Mouse (Mus musculus): ENCODE measurements around the gene Chkb. TPM values are rescaled to one million over a fixed set of nuclear protein-coding genes. Genes with fewer than 3 reads are reported as not detected.

Gene Chkb
- polyA plus RNA-seq, 2 experiments, result 46.9 to 72.6 TPM

DNA sequence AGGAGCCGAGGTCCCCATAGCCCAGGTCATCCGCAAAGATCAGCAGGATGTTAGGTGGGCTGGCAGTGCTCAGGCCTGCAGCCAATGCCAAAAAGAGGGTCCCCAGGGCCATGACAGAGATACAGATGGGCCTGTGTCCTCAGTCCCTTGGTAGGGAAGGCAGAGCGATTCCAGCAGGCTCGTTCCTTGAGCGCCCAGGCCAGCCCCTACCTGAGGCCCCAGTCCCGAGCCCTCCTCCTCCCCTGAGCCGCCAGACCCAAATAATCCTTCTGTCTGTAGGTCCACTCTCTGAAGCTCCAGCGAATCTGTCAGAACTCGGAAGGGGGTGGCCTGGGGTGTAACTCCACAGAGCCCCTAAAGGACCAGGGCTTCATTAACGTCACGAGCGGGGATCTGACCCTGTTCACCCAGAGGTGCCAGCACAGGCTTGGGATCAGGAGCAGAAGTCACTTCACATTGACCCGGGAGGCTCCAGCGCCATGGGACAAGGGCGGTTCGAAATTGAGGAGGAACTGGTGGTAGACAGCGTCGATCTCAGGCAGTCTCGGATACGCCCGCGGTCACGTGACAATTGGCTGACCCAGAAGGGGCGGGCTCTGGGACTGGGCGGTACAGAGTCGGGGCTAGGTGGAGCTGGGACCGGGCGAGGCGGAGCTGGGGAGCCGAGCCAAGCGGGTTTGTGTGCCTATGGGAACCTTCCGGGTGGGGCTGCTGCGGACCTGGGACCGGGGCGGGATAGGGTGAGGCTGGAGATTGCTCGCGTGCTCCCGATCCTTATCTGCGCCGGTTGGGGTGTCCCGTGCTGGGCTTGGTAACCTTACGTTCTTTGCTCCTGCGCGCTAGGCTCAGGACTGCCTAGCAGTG lies 46.1 kb upstream of the Chkb start:
- whole genome bisulfite sequencing, result 11% methylated on average over 35 of the region's 44 CpGs
- Histone ChIP-seq H3K27me3 (ENCODE audit: control insufficient read depth, insufficient read depth, low read length) (no peaks in the 10 kb centered on the region), H3K4me2 (replicated peaks; ENCODE audit: low read depth, low read length, severe bottlenecking) (peak overlapping the region; percentile 93), H3K9me3 (ENCODE audit: control insufficient read depth, low read length) (no peaks in the 10 kb centered on the region), H3K36me3 (ENCODE audit: control insufficient read depth, insufficient read depth, low read length) (no peaks in the 10 kb centered on the region), H3K27ac (replicated peaks; ENCODE audit: low read depth, low read length) (peak overlapping the region; percentile 1; the same call in 1 of the 2 replicates), H3K9ac (ENCODE audit: low read depth, low read length, severe bottlenecking) (peak overlapping the region; percentile 64), H3K4me3 (replicated peaks; ENCODE audit: low read length) (peak overlapping the region; percentile 46), H3K4me1 (ENCODE audit: control insufficient read depth, insufficient read depth, low read length) (peaks cover 7% of the 10 kb centered on the region; the same call in 1 of the 2 replicates)
- DNase-seq (ENCODE audit: low spot score) (peak; percentile 93), ATAC-seq (ENCODE audit: low FRiP score, low read depth) (peak; percentile 98)
- TF ChIP-seq POLR2A (IDR thresholded peaks at IDR 0.05; ENCODE audit: borderline replicate concordance, extremely low read depth, insufficient read depth, insufficient read length), result peak; percentile 49; the same call in 1 of the 2 replicates

DNA sequence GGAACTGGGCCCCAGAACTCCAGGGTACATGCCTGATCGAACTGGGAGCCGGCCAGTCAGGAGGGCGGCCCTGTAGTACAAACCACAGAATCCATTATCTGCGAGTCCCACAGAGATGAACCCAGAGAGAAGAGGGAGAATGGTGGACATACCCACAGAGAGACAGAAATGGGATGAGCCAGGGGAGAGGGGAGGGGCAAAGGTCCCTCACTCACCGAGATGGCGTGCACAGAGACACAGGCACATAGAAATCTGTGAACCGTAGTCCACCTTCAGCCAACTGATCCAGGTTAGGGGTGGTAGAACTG lies 45.5 kb upstream of the Chkb start:
- peak overlapping the region; percentile 46 for H3K4me3 ChIP-seq (replicated peaks; ENCODE audit: low read length)
- H3K9me3 ChIP-seq (ENCODE audit: control insufficient read depth, low read length), result no peaks in the 10 kb centered on the region
- peak overlapping the region; percentile 64; the same call in 1 of the 2 replicates for H3K9ac ChIP-seq (ENCODE audit: low read depth, low read length, severe bottlenecking)
- H3K27ac ChIP-seq (replicated peaks; ENCODE audit: low read depth, low read length), result no peak overlapping the region
- DNase-seq (ENCODE audit: low spot score) (no peak), ATAC-seq (ENCODE audit: low FRiP score, low read depth) (no peak)
- H3K36me3 ChIP-seq (ENCODE audit: control insufficient read depth, insufficient read depth, low read length), result no peaks in the 10 kb centered on the region
- peak overlapping the region; percentile 93 for H3K4me2 ChIP-seq (replicated peaks; ENCODE audit: low read depth, low read length, severe bottlenecking)
- peaks cover 7% of the 10 kb centered on the region; the same call in 1 of the 2 replicates for H3K4me1 ChIP-seq (ENCODE audit: control insufficient read depth, insufficient read depth, low read length)
- TF ChIP-seq POLR2A (IDR thresholded peaks at IDR 0.05; ENCODE audit: borderline replicate concordance, extremely low read depth, insufficient read depth, insufficient read length), result no peak
- WGBS, result 90% methylated on average over 7 of the region's 7 CpGs
- H3K27me3 ChIP-seq (ENCODE audit: control insufficient read depth, insufficient read depth, low read length), result no peaks in the 10 kb centered on the region

DNA sequence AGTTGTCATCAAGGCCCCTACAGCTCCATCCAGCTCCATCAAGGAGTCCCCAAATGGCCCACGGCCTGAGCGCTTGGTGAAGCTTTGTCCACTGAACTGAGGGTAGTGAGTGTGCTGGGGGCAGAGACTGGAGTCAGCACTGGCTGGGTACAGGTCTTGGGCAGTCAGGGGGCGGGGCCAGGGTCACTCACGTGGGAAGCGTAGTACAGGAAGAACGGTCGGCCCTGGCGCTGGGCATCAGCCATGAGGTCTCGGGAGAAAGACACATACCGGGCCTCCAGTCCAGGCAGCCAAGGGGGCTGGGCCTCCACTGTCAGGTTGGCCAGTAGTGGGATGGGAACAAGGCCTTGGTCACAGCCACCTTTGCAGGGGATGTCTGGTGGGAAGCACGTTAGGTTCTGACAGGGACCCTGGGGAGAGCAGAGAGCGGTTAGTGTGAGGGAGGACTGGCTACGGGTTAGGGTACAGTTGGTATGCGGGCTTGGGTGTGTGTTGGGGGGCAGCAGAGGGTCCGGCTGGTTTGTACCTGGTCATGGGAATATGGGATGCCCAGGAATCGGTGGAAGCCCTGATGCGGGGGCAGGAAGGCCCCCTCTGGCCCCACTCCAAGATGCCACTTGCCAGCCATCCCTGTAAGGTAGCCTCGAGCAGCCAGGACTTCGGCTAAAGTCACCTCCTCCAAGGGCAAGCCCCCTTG lies 45.0 kb upstream of the Chkb start:
- Histone ChIP-seq H3K9ac (ENCODE audit: low read depth, low read length, severe bottlenecking) (no peak overlapping the region), H3K4me2 (replicated peaks; ENCODE audit: low read depth, low read length, severe bottlenecking) (no peak overlapping the region), H3K4me3 (replicated peaks; ENCODE audit: low read length) (0 out of 2 replicates have a peak overlapping the region, but pooled peaks have one; percentile 46), H3K9me3 (ENCODE audit: control insufficient read depth, low read length) (no peaks in the 10 kb centered on the region), H3K36me3 (ENCODE audit: control insufficient read depth, insufficient read depth, low read length) (no peaks in the 10 kb centered on the region), H3K4me1 (ENCODE audit: control insufficient read depth, insufficient read depth, low read length) (peaks cover 7% of the 10 kb centered on the region; the same call in 1 of the 2 replicates), H3K27me3 (ENCODE audit: control insufficient read depth, insufficient read depth, low read length) (no peaks in the 10 kb centered on the region), H3K27ac (replicated peaks; ENCODE audit: low read depth, low read length) (no peak overlapping the region)
- DNase-seq (ENCODE audit: low spot score) (no peak), ATAC-seq (ENCODE audit: low FRiP score, low read depth) (no peak)
- 91% methylated on average over 19 of the region's 19 CpGs for WGBS
- no peak for TF ChIP-seq POLR2A (IDR thresholded peaks at IDR 0.05; ENCODE audit: borderline replicate concordance, extremely low read depth, insufficient read depth, insufficient read length)

DNA sequence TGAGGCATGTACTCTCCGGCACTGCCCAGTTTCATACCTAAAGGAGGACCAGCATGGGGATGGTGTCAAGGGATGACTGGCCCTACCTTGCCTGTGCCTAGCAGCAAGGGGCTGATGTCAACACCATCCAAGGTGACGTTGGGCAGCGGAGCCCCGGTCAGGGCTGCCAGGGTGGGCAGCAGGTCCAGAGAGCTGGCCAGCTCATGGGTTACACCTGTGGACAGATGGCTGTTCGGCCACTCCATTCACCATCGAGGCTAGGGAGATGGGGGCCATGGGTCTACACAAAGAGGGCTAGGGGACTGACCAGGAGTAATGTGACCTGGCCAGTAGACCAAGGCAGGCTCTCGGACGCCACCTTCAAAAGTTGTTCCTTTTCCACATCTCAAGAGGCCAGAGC lies 44.2 kb upstream of the Chkb start:
- Histone ChIP-seq H3K4me1 (ENCODE audit: control insufficient read depth, insufficient read depth, low read length) (peaks cover 7% of the 10 kb centered on the region; the same call in 1 of the 2 replicates), H3K9ac (ENCODE audit: low read depth, low read length, severe bottlenecking) (no peak overlapping the region), H3K4me2 (replicated peaks; ENCODE audit: low read depth, low read length, severe bottlenecking) (no peak overlapping the region), H3K27ac (replicated peaks; ENCODE audit: low read depth, low read length) (no peak overlapping the region), H3K36me3 (ENCODE audit: control insufficient read depth, insufficient read depth, low read length) (no peaks in the 10 kb centered on the region), H3K4me3 (replicated peaks; ENCODE audit: low read length) (no peak overlapping the region), H3K9me3 (ENCODE audit: control insufficient read depth, low read length) (no peaks in the 10 kb centered on the region), H3K27me3 (ENCODE audit: control insufficient read depth, insufficient read depth, low read length) (no peaks in the 10 kb centered on the region)
- no peak for DNase-seq (ENCODE audit: low spot score)
- over 99% methylated on average over 8 of the region's 8 CpGs for WGBS
- no peak for ATAC-seq (ENCODE audit: low FRiP score, low read depth)
- no peak for TF ChIP-seq POLR2A (IDR thresholded peaks at IDR 0.05; ENCODE audit: borderline replicate concordance, extremely low read depth, insufficient read depth, insufficient read length)

DNA sequence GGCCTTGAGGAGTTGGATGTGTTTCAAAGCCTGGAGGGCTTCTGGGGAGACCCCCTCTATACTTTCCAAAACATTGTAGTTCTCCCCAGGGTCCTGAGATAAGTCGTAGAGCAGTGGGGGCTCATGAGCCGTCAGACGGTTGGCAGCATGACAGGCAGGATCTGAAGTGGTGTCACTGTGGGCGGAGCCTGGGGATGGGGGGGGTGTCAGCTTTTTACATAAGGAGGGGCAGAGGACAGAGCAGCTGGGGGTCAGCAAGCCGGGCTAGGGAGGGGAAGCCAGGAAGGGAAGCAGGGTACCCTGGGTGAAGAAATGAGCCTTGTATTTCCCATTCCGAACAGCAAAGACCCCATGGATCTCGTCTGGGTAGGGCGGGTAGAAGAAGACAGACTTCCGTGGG lies 43.7 kb upstream of the Chkb start:
- ATAC-seq (ENCODE audit: low FRiP score, low read depth), result no peak
- no peak overlapping the region for H3K27ac ChIP-seq (replicated peaks; ENCODE audit: low read depth, low read length)
- DNase-seq (ENCODE audit: low spot score), result no peak
- no peak overlapping the region for H3K9ac ChIP-seq (ENCODE audit: low read depth, low read length, severe bottlenecking)
- peaks cover 7% of the 10 kb centered on the region; the same call in 1 of the 2 replicates for H3K4me1 ChIP-seq (ENCODE audit: control insufficient read depth, insufficient read depth, low read length)
- H3K36me3 ChIP-seq (ENCODE audit: control insufficient read depth, insufficient read depth, low read length), result no peaks in the 10 kb centered on the region
- 83% methylated on average over 9 of the region's 9 CpGs for WGBS
- H3K4me3 ChIP-seq (replicated peaks; ENCODE audit: low read length), result no peak overlapping the region
- H3K9me3 ChIP-seq (ENCODE audit: control insufficient read depth, low read length), result no peaks in the 10 kb centered on the region
- no peaks in the 10 kb centered on the region for H3K27me3 ChIP-seq (ENCODE audit: control insufficient read depth, insufficient read depth, low read length)
- no peak for TF ChIP-seq POLR2A (IDR thresholded peaks at IDR 0.05; ENCODE audit: borderline replicate concordance, extremely low read depth, insufficient read depth, insufficient read length)
- H3K4me2 ChIP-seq (replicated peaks; ENCODE audit: low read depth, low read length, severe bottlenecking), result no peak overlapping the region

Measured in limb, embryonic 14.5 days (tissue).